Comparison of ENCODE assay signal across 11 mouse cellular contexts in the genomic region with DNA sequence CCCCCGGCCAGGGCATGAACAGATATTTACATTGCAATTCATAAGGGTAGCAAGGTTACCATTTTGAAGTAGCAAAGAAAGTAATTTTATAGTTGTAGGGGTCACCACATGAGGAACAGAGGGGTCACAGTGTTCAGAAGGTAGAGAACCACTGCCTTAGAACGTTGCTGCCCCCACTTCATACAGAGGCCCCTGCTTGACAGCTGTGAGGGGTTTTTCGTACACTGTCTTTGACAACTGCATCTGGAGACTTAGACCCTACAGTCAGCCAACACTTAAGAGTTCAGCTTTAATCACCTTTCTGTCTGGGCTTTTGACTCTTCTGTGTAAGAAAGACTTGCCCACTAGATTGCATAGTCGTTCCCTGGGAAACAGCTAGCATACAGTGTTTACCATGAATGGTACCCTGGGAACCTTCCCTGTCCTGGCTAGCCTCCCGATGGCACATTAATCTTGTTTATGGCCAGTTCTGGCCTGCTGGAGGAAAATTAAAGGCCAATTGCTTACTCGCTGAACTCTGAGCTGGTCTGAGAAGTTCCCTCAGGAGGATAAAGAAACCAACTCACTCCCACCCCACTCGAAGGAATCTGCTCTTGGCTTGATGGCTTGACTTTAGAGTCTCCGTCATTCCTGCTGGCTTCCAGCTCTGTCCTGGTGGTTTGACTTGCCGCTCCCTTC. TPM values are rescaled to one million over a fixed set of nuclear protein-coding genes. Genes with fewer than 3 reads are reported as not detected.
DNase-seq lines count a peak whose midpoint lies in the region; ATAC-seq and TF ChIP-seq lines count a peak whose summit lies in the region.
"Had no signal": no experiment of that assay in that cellular context is flagged by ENCODE, and none has a peak within 500 bp of the region (broad histone marks: within the 10 kb centered on the region; RNA-seq: fewer than 3 reads in every experiment).

No protein-coding gene starts in this region.

- no peaks in the 10 kb centered on the region for H3K9me3 ChIP-seq in heart, embryonic 10.5 days
- no peaks in the 10 kb centered on the region for H3K9me3 ChIP-seq in heart, embryonic 12.5 days (replicated peaks)
- no peaks in the 10 kb centered on the region for H3K9me3 ChIP-seq in neural tube, embryonic 13.5 days
- H3K9me3 ChIP-seq: midbrain, embryonic 12.5 days had no signal

- no peak for ATAC-seq in heart, embryonic 12.5 days (ENCODE audit: insufficient number of reproducible peaks, low FRiP score)
- ATAC-seq in neural tube, embryonic 13.5 days (ENCODE audit: low read depth): peak; percentile 93

- no peak for TF ChIP-seq POLR2A in kidney, adult 2 months (IDR thresholded peaks at IDR 0.05; ENCODE audit: low read depth, low read length)

- no peaks in the 10 kb centered on the region for H3K4me1 ChIP-seq in heart, embryonic 10.5 days
- no peaks in the 10 kb centered on the region for H3K4me1 ChIP-seq in heart, embryonic 12.5 days (replicated peaks)
- peaks cover 3% of the 10 kb centered on the region; the same call in 1 of the 2 replicates for H3K4me1 ChIP-seq in kidney, adult 2 months (ENCODE audit: control insufficient read depth, insufficient read depth, low read length)
- peaks cover 22% of the 10 kb centered on the region for H3K4me1 ChIP-seq in neural tube, embryonic 13.5 days (replicated peaks)
- H3K4me1 ChIP-seq: midbrain, embryonic 12.5 days had no signal

- H3K4me2 ChIP-seq in heart, embryonic 12.5 days: no peak overlapping the region
- no peak overlapping the region for H3K4me2 ChIP-seq in neural tube, embryonic 13.5 days
- H3K4me2 ChIP-seq: midbrain, embryonic 12.5 days had no signal

- H3K4me3 ChIP-seq in heart, embryonic 10.5 days: no peak overlapping the region
- no peak overlapping the region for H3K4me3 ChIP-seq in heart, embryonic 12.5 days
- no peak overlapping the region for H3K4me3 ChIP-seq in kidney, adult 2 months (ENCODE audit: insufficient read depth, low read depth, low read length)
- no peak overlapping the region for H3K4me3 ChIP-seq in neural tube, embryonic 13.5 days
- H3K4me3 ChIP-seq: layer of hippocampus, adult 2 months; midbrain, embryonic 12.5 days had no signal

- no peak overlapping the region for H3K27ac ChIP-seq in heart, embryonic 10.5 days
- H3K27ac ChIP-seq in heart, embryonic 12.5 days (ENCODE audit: poor library complexity, severe bottlenecking): no peak overlapping the region
- H3K27ac ChIP-seq in kidney, adult 2 months (ENCODE audit: insufficient read depth, low read depth, low read length): no peak overlapping the region; the same call in 1 of the 2 replicates
- peak overlapping the region; percentile 18; the same call in 1 of the 2 replicates for H3K27ac ChIP-seq in neural tube, embryonic 13.5 days (replicated peaks)
- H3K27ac ChIP-seq: layer of hippocampus, adult 2 months; midbrain, embryonic 12.5 days had no signal

- 79% methylated on average over 9 of the region's 9 CpGs for WGBS in heart, embryonic 10.5 days
- WGBS in heart, embryonic 12.5 days: 75% methylated on average over 9 of the region's 9 CpGs
- WGBS in kidney, adult 2 months: 46% methylated on average over 9 of the region's 9 CpGs
- WGBS in neural tube, embryonic 13.5 days: 25% methylated on average over 9 of the region's 9 CpGs

- peak; percentile 53 for DNase-seq in heart, embryonic 10.5 days (ENCODE audit: low spot score)
- DNase-seq in embryo, embryonic 10.5 days (ENCODE audit: low spot score): peak; percentile 46
- DNase-seq in kidney, adult 2 months: peak; percentile 67
- DNase-seq in cerebellum, adult 11-12 months: no peak
- DNase-seq in right cerebral cortex, postnatal 25 days: no peak
- no peak for DNase-seq in left cerebral cortex, postnatal 4 days

- intact Hi-C loops in left cerebral cortex, postnatal 4 days (cut with DNase I): no loop called here

- H3K27me3 ChIP-seq in heart, embryonic 10.5 days (ENCODE audit: insufficient read depth, poor library complexity, severe bottlenecking): no peaks in the 10 kb centered on the region
- no peaks in the 10 kb centered on the region for H3K27me3 ChIP-seq in heart, embryonic 12.5 days (replicated peaks)
- H3K27me3 ChIP-seq in kidney, adult 2 months (replicated peaks; ENCODE audit: control insufficient read depth, insufficient read depth, low read length): no peaks in the 10 kb centered on the region
- no peaks in the 10 kb centered on the region for H3K27me3 ChIP-seq in neural tube, embryonic 13.5 days
- H3K27me3 ChIP-seq: CH12.LX; midbrain, embryonic 12.5 days had no signal

- H3K9ac ChIP-seq in heart, embryonic 12.5 days: no peak overlapping the region
- no peak overlapping the region for H3K9ac ChIP-seq in neural tube, embryonic 13.5 days
- H3K9ac ChIP-seq: midbrain, embryonic 12.5 days had no signal

- no peaks in the 10 kb centered on the region for H3K36me3 ChIP-seq in heart, embryonic 10.5 days
- H3K36me3 ChIP-seq in heart, embryonic 12.5 days: no peaks in the 10 kb centered on the region
- H3K36me3 ChIP-seq in kidney, adult 2 months (ENCODE audit: control insufficient read depth, insufficient read depth, low read length): no peaks in the 10 kb centered on the region
- no peaks in the 10 kb centered on the region for H3K36me3 ChIP-seq in neural tube, embryonic 13.5 days
- H3K36me3 ChIP-seq: midbrain, embryonic 12.5 days had no signal

- TF ChIP-seq CTCF in kidney, adult 2 months (conservative IDR thresholded peaks at IDR 0.05; ENCODE audit: insufficient read depth, insufficient read length, low read depth, low read length): no peak

RNA-seq across cellular contexts. Expression of a gene that starts 57.8 kb away (rescaled TPM):
- polyA plus RNA-seq in heart, embryonic 10.5 days (2016; fragmentation: Nextera tagmentation; extraction: Ambion mirVana): 0.64 and 0.68 TPM in 2 replicates
- polyA plus RNA-seq in heart, embryonic 12.5 days (2016; fragmentation: Nextera tagmentation; extraction: Ambion mirVana): 1.00 and 1.2 TPM in 2 replicates
- polyA plus RNA-seq in kidney, adult 2 months (2012; rRNA removed): 5.1 and 6.4 TPM in 2 replicates
- 0.17 and 0.25 TPM in 2 replicates for polyA plus RNA-seq in neural tube, embryonic 13.5 days (2015; fragmentation: Nextera tagmentation; extraction: Ambion mirVana)
- 1 to 10 TPM; 3.5 to 3.9 TPM for total RNA-seq in left cerebral cortex, postnatal 4 days (2021)

Comparison
In these comparisons a context has a peak if more than half of its experiments do, and no peak if none do; other contexts are left out.
1. DNase-seq: peak in heart, embryonic 10.5 days (single experiment), embryo, embryonic 10.5 days (single experiment) and kidney, adult 2 months (single experiment); none in cerebellum, adult 11-12 months (single experiment), right cerebral cortex, postnatal 25 days (single experiment) and left cerebral cortex, postnatal 4 days (single experiment).